Mouse (Mus musculus): ENCODE measurements around the gene Prpf40b.
A peak's percentile ranks its signal among the peaks of the same experiment; 100 is the strongest.

Gene Prpf40b

DNA sequence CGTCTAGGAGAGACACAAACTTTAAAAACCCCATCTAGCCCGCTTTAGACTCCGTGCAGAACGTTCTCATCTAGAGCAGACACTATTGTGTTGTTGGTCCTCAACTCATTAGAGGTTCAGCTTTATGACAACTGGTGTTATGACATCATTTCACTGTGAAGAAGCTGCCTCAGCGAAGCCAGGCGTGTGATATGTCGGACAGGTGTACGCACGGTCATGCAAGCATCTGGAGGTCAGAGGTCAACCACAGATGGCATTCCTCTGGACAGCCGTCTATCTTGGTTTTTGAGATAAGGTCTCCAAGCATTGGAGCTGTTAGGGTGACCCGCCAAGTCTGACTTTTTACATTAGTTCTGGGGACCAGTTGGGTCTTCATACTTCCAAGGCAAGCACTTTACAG, 4.3 kb upstream of the Prpf40b start:
- DNase-seq (ENCODE audit: low read depth, low spot score): no peak

DNA sequence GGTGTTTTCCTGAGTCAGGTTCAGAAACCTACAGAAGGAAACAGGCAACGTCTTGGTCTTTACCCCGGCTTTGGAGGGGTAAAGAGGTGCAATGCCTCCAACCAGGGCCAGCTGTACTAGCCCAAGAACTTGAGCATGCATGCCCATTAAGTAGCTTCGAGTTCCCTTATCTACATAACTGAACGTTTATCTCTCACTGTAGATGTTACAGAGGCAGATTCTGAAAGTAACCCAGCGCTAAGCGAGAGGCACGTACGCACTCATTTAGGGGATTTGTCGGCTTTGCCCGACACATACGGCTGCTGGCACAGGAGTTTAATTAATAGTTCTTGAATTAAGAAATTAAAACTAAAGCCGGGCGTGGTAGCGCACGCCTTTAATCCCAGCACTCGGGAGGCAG, 600 bp upstream of the Prpf40b start:
- DNase-seq (ENCODE audit: low read depth, low spot score): no peak

DNA sequence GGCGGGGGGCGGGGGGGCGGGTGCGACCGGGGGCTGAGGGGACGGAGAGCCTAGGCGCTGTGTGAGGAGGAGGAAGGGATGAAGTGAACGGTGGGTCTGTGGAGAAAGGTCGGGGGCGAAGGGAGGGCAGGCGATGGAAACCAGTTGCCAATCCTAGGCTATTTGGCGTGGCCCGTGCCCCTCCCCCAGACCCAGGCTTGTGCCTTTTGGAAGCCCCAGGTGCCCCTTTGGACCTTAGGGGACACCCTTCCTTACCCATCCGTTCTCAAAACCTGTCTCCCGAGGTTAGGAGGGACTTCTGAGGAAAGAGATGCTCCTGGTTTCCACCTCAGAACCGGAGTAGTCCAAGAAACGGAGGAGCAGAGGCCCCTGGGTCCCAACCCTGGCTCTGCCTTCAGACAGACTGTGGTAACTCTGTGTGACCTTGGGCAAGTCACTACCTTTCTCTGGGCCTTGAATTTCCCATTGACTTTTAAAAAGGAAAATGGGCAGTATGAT, 646 bp downstream of the Prpf40b start, which contains the start of gene Fam186b:
TSS of gene Fam186b (minus strand) at position 405 of the 498 bp plus-strand sequence.
- DNase-seq (ENCODE audit: low read depth, low spot score): no peak

DNA sequence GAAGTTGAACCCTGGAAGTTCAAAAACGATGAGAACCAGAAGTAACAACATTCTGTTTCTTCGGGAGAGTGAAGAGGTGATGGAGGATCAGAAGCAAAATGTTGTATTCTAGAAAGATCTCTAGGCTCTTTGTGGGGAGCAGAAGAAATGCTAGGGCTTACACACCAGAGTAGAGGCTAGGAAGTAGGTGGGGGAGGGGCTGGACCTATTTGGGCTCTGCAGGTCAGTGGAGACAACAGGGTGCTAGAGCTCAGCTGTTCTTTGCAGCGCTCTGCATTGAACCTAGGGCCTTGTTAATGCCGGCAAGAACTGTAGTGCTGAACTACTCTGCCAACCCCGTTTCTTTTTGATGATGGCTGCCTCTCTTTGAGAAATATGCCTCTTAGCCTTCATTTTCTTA, 1.3 kb downstream of the Prpf40b start:
- DNase-seq (ENCODE audit: low read depth, low spot score): no peak

DNA sequence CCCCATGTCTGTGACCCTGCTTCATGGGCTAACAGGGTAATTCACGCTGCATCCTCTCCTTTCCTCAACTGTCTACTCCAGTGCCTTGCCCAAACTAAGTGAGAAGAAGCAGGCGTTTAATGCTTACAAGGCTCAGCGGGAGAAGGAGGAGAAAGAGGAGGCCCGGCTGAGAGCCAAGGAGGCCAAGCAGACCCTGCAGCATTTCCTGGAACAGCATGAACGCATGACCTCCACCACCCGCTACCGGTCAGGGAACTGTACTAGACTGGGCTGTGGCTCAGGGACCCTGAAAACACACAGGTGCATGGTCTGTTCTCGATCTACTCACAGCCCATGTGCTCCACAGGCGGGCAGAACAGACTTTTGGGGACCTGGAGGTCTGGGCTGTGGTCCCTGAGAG, 12.6 kb downstream of the Prpf40b start:
- DNase-seq (ENCODE audit: low read depth, low spot score): no peak

DNA sequence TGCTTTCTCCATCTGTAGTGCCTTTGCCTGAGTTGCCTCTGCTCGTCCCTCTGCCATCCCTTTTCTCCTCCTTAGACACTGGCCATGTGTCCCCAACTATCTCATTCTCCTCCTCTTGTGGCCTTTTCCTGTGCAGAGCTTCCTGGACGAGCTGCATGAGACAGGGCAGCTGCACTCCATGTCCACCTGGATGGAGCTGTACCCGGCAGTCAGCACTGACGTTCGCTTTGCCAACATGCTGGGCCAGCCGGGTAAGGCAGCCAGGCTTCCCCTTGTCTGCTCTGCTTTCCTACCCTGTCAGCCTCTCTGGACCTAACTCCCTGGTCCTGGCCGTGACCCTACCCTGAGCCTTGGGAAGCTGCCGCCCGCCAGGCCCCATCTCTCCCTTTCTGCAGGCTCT, 14.7 kb downstream of the Prpf40b start:
- no peak for DNase-seq (ENCODE audit: low read depth, low spot score)

DNA sequence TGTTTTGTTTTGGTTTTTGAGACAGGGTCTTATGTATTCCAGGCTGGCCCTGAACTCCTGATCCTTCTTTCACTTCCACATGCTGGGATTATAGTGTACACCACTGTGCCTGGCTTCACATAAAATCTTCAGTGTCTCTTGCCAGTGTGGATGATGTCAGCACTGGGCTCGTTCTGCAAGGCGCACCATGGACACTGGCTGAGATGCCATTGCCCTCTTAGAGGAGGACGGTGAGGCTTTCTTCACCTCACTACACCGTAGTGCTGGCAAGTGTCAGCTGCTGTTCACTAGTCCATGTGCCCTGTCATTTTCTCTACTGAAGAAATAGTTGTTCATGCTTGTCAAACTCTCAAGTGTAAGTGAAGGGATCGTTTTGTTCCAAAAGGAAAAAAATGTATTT, 15.7 kb downstream of the Prpf40b start:
- no peak for DNase-seq (ENCODE audit: low read depth, low spot score)

DNA sequence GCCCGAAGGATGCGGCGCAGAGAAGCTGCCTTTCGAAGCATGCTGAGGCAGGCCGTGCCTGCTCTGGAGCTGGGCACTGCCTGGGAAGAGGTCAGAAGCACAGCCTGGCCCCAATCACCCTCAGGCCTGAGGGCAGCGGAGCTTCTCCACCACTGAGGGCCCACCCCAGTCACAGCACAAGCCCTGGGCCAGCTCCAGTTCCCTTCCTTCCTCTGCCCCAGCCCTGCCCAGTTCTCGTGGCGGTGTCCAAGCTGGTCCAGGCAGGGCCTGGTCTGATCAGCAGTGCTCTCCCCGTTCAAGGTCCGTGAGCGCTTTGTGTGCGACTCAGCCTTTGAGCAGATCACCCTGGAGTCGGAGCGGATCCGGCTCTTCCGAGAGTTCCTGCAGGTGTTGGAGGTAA, 20.0 kb downstream of the Prpf40b start:
- no peak for DNase-seq (ENCODE audit: low read depth, low spot score)

DNA sequence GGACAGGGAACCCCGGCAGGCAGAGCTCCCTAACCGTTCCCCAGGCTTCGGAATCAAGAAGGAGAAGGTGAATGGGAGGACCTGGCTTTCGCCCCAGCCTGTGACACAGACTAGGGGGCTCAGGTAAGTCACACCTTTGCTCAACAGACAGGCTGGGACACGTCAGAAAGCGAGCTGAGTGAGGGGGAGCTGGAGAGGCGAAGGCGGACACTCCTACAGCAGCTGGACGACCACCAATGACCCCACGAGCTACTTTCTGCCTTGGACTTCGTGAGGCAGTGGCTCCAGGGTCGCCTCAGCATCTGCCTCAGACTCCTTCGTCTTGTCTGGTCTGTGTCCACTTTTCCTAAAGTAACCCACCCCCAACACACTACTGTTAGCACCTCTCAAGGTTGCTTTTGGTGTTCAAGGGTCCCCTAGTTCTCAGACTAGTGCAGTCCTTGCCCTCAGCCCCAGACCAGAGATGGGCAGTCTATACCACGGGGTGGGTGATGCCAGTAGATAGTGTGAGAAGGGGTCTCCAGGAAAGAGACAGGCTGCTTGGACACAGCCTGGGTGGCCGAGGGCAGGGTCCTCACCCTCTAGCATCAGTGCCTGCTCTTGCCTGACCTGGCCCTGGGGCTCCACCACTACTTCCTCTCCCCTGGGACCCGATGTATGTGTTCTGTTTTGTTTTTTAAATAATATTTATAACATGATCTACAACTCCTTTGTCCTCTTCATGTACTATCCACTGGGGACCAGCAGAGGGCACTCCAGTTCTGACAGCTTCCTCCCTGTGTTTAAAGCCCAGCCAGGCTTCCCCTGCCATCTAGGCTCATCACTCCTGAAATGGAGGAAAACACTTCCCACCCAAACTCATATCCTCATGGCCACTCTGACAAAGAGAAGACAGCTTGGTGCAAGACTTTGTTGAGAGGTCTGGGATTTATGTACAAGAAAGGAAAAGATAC, 21.7 kb downstream of the Prpf40b start:
- peak; percentile 53 for DNase-seq (ENCODE audit: low read depth, low spot score)

DNA sequence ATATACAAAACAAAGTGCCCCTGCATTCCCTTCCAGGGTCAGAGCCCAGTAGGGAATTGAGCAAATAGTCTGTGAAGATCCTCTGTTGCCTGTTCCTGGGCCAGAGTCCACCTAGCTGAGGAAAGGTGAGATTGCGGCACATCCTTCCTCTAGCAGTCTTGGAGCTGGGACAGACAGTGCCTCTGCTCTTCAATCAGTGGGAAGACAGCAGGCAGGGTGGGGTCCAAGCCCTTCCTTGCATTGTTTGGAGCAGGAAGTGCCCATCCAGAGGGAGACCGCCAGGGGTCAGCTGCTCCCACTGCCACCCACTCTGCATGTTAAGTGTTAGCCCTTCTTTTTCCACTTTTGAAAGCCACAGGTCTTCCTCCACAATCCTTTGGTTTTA, 22.4 kb downstream of the Prpf40b start:
- no peak for DNase-seq (ENCODE audit: low read depth, low spot score)

DNA sequence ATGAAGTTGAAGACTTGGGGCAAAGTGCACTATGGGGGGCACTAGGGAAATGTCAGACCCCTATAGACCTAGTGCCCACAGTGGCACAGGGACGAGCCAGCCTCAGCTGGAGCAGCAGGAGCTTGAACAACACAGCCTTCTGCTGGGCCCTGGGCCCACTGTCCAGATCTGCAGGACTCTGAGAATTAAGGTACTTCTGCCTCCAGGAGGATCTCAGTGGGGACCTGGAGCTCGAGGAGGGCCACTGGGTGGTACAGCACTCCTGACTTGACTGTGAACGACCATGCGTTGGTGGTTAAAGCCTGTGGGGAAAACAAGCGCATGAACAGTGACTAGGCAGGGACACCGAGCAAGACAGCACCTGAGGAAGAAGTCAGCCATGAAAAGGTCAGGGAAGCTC, 23.2 kb downstream of the Prpf40b start:
- DNase-seq (ENCODE audit: low read depth, low spot score): no peak

DNA sequence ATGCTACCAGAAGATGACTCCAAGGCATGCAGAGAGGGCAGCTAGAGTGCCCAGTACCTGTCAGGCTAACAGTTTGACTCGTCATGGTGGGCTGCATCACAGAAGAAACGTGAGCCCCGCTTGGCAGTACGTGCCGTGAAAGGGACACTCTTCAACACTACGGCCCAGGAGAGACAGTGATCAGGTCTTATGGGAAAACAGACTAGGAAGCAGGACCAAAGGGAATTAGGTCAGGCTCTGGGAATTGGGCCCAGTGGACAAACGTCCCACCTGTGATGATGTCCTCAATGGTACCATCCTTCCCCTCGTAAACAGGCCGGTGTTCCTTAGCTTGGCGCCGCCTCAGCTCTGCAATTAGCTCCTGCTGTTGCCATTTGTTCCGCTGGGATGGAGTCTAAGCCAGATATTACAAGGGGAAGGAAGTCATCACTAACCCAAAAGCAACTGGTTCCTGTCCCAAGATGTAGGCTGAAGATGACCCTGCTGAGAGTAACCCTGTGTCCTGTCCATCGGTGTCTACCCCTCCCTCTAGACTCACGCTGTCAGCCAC, 24.0 kb downstream of the Prpf40b start:
- no peak for DNase-seq (ENCODE audit: low read depth, low spot score)

DNA sequence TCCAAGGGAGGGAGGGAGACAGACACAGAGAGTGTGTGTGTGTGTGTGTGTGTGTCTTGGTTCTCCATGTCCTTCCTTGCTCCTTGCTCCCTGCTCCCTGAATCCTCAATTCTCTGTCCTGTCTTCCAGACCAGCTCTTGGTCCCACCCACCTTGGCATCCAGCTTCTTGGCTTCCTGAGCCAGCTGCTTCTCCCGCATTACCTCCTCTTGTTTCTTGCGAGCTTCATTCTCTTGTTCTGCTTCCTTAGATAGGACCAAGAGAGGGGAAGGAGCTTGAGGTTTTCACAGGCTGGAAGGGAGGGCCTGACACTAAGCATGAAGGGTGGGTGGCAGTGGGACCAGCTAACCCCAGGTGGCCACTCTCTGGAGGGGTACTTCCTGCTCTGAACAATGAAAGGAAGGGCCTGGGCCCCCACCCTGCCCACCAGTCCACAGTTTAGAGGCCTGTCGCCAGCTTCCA, 24.6 kb downstream of the Prpf40b start:
- no peak for DNase-seq (ENCODE audit: low read depth, low spot score)

DNA sequence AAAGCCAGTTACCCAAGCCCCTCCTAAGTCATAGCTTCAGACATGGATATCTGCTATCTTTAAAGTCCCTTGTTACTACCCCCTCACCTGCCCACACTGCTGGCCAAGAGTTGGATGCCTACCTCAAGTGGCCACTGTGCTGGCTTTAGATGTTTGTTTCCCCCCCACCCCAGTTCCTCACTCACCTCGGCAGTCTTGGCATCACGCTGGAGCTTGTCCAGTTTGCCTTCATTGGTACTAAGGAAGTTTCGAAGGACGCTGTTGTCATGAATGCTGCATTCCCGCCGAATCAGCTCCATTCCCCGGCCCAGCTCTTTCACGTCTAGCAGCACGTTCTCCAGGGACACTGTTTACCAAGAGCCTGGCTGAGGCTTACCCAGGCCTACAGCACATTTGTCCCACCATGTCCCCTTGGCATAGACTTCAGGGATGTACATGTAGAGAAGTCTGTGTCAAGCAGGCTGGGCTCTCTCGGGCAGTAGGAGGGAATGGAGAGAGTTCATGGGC, 25.3 kb downstream of the Prpf40b start:
- no peak for DNase-seq (ENCODE audit: low read depth, low spot score)

DNA sequence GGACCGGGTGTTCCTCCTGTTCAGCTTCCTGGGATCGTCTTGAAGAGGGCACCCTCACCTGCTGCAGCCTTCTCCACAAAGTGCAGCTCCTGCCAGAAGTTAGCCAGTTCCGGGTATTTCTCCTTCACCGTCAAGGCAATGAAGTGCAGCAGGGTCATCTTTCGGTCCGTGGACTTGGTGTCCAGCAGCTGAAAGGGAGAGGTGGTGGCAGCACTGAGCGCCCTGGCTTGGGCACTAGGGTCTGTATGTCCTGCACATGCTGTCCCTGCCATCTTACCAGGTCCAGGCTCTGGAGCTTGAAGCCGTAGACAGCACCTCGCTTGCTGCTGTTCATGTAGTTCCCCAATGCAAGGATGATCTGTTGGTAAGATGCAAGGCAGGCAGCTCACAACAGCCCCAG, 26.1 kb downstream of the Prpf40b start:
- DNase-seq (ENCODE audit: low read depth, low spot score): no peak

DNA sequence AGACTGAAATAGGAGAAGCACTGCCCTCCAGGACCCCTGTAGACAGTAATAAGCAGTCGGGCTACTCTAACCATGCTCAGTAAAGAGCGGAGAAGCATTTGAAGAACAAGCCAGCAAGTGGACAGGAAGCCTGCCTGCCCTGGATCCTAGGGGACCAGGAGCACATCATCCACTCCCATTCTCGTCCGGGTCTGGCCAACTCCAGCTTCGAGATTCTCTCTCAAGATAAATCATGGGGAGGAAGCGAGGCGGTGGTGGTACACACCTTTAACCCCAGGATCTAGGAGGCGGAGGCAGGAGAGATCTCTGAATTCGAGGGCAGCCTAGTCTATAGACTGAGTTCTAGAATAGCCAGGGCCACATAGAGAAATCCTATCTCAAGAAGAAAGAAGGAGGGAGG, 29.3 kb downstream of the Prpf40b start:
- no peak for DNase-seq (ENCODE audit: low read depth, low spot score)

DNA sequence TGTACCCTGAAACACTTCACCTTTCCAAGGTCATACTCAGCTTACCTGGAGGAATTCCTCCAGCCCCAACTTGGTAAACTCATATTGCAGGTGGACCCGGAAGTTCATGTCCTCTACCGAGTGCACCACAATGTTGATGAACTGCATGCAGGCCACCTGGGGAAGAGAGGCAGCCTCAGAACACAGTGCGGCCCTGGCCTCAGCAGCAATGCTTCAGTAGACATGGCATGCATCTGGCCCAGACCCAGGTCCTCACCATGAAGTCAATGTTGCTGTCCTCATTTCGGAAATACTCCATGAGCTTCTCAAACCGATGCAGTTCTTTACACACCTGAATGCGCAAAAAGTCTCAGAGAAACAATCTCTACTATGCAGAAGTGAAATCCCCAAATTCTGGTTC, 30.7 kb downstream of the Prpf40b start:
- no peak for DNase-seq (ENCODE audit: low read depth, low spot score)

DNA sequence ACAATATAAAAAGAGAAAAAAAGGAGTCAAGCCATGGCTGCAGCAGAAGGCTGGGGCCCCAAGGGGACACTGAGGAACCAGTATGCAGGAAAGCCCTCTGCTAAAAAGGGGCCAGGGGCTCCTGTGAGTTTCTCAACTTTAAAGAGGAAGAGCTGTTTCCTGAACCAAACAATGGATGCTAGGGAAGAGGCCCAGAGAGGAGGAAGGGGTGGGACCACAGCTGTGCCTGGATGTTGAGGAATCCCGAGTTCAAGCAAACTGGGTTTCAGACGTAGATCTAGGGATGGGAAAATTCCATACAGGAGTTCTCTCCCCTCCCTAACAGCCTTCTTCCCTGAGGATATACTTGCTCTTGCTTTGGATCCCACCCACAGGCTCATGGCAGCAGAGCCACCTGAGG, 31.5 kb downstream of the Prpf40b start:
- no peak for DNase-seq (ENCODE audit: low read depth, low spot score)

DNA sequence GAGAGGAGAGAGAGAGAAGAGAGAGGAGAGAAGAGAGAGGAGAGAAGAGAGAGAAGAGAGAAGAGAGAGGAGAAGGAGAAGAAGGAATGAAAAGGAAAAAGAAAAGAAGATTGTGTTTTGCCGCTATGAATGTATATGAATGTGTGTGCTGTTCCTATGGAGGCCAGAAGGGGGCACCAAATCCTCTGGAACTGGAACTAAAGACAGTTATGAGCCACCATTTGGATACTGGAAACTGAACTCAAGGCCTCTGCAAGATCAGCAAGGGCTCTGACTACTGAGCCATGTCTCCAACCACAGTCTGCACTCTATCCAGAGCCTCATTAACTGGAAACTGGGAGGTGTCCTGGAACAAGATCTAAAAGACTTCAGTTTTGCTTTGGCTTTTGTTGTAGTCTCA, 32.1 kb downstream of the Prpf40b start:
- DNase-seq (ENCODE audit: low read depth, low spot score): no peak

DNA sequence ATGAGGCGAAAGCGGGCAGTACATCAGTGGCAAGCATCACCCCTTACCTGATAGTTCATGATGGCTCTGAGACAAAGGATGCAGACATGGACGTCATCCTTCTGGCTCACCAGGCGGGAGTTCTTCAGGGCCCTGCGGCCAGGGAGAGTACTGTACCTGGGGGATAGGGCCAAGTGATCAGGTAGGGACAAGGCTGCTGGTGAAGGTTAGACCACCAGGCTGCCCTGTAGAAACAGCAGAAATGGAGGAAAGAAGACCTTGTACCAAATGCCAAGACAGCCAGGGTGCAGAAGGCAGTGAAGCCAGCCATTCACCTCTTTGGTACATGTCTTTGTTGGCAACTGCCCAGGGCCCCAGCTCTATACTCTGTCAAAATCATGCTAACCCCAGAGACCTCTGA, 33.1 kb downstream of the Prpf40b start:
- no peak for DNase-seq (ENCODE audit: low read depth, low spot score)

DNA sequence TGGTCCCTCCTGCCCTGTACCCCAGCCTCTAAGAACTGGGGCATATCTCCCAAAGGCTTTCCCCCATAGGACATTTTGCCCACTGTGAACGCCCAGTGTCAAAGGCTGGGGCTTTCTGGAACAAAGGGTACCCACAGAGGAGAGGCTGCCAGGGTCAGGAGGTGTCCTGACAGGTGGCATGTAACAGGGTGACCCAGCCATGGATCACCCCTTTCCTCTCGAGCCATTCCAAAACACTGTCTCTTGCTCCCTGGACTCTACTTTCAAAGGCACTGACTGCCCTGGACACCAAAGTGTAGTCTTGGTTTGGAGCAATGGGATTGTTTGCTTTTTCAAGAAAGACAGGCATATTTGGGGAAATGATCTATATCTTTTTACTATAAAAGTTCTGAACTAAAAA, 35.4 kb downstream of the Prpf40b start:
- DNase-seq (ENCODE audit: low read depth, low spot score): no peak

DNA sequence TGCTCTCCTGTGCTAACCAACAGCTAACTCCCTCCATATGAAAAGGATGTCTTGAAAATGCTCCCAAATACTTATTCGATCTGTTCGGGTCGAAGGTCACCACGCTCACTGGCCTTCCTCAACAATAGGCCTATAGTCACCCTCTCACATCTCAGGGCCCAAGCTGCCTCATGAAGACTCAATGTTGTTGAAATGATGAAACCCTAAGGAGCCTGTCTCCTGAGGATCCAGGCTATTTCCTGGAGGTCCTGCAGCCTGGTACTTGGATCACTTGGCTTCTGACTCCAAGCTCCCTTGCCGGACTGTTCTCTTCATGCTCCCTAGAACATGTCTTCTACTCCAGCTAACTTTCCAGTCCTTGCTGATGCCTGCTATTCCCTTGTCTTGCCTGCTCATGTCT, 36.5 kb downstream of the Prpf40b start:
- no peak for DNase-seq (ENCODE audit: low read depth, low spot score)

DNA sequence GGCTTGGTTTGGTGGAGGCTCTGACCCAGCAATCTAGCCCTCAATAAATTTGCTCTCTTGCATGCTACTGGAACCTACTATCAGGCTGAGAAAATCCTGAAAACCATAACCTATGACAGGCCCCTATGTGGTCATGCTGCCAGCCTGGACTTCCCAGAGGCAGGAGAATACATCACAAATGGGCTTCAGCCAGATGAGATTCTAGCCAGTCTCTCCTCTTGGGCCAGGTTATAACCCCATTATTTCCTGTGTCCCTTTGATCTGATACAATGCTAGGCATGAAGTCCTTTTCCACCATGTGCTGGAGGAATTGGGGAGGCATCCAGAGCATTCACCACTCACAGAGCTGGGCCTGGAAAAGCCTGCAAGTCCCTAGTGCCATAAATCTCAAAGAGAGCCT, 37.2 kb downstream of the Prpf40b start:
- DNase-seq (ENCODE audit: low read depth, low spot score): no peak

All from retina, adult 2 months (tissue).